Mouse (Mus musculus): ENCODE data around the gene Pdzd2.

DNA sequence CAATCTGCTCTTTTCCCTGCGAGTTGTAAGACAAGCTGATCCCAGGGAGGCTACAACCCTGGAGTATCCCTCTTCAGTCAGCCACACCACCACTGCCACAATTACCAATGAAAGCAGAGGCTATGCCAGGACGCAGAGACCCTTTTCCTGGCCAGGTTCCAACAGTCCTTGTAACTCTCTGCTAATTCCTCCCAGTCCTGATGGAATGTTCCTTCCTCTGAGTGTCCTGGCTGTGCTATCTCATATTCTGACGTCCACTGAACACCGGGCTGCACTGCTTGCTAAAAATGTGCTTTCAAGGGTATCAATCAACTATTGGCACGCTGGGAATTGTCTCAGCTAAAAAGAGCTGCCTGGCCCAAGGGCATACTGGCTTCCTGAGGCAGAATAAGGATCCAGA is 18.7 kb upstream of the Pdzd2 start:
- no peak for TF ChIP-seq CTCF (IDR thresholded peaks at IDR 0.05; ENCODE audit: extremely low read depth, insufficient read depth, low read length)
- TF ChIP-seq POLR2A (IDR thresholded peaks at IDR 0.05; ENCODE audit: extremely low read depth, insufficient read depth, low read length) = no peak
